Mouse (Mus musculus) frontal cortex, postnatal 36 days (tissue): Measurements from ENCODE around the gene Asf1b.
"Not testable (repeated sequence)": the region's sequence is repeated elsewhere in the genome, so short reads cannot be mapped to it uniquely, and the experiment has no call there.

Experiments
- DNase-seq, 2 experiments: peaks; one replicate each; pipeline ENCODE4 v3.0.0; 2022; ENCODE audit warnings: low spot score in 2 of 2

Gene Asf1b

DNA sequence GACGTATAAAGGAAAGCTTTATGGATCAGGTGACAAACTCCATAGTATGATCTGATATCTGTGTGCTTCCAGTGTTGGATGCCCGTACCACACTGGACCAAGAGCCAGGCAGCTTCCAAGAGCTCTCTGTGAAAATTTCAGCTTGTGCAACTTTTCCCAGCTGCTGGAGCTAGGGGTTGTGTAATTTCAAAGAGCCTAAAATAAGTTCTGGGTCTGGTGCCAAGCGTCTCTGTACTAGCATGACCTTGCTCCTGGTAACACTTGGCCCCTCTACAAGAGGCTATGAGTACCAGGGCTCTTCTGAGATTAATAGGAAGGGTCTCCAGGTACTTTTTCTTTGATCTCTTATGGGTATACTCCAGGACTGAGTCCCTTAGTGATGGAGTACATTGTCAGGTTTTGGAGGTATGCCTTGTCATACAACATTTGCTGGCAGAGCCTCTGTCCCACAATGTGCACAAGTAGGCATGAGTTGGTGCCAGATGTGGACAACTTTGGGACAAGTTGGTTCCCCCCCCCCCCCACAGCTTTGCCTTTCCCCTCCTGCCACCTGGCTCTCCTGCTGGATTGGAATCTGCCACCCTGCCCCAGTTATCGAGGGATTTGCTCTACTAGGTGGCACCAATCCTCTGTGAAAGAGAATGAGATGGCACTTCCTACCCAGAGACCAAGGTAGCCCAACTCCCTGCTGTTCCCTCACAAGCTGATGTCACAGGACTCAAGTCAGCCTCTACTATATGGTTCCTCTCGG is 8.9 kb downstream of the Asf1b start:
- DNase-seq: no peak

DNA sequence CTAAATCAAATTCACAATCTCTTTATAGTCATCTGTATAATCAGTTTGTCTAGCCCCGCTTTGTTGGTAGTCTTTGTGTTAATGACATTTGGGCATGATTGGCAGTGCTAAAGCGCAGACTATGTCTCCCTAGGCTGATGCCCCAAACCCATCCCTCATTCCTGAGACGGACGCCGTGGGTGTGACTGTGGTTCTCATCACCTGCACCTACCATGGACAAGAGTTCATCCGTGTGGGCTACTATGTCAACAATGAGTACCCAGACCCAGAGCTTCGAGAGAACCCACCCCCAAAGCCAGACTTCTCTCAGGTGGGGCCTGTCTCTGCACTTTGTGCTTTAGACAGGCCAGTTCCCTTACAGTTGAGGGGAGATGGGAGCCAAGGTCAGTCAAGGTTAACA is 12.4 kb downstream of the Asf1b start:
- DNase-seq: no peak

GRCm38 (mm10) chr8:83971121-83971520 is 15.8 kb downstream of the Asf1b start:
- DNase-seq: no peak

- DNase-seq: no peak
Measured at GRCm38 (mm10) chr8:83971661-83972060, 16.4 kb downstream of the Asf1b start.

- DNase-seq: peak; percentile 99
Measured at GRCm38 (mm10) chr8:83972150-83973120, 17.1 kb downstream of the Asf1b start, which contains the start of gene Prkaca. Gene Prkaca, plus strand, starts transcription at chr8:83972993.

GRCm38 (mm10) chr8:83973161-83974031 is 18.1 kb downstream of the Asf1b start:
- DNase-seq: no peak

DNA sequence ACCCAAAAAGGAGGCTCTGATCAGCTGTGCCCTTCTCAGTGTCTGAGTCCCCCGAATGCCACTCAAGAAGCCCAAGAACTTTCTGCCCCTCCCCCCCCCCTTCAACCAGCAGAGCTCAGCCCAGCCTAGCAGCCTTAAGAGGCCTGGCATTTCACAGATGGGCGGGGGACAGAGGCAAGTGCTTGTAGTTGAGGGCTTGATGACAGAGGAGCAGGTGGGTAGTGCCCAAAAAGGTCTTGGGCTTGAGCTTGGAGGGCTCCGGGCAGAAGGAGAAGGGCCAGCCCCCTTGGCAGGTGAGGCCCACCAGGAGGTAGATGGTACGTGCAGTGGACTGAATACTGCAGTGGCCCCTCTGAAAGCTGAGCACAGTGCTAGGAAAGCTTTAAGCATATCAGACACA is 19.2 kb downstream of the Asf1b start:
- DNase-seq: no peak

- no peak for DNase-seq
Measured at GRCm38 (mm10) chr8:83976101-83976630, 20.9 kb downstream of the Asf1b start.

DNA sequence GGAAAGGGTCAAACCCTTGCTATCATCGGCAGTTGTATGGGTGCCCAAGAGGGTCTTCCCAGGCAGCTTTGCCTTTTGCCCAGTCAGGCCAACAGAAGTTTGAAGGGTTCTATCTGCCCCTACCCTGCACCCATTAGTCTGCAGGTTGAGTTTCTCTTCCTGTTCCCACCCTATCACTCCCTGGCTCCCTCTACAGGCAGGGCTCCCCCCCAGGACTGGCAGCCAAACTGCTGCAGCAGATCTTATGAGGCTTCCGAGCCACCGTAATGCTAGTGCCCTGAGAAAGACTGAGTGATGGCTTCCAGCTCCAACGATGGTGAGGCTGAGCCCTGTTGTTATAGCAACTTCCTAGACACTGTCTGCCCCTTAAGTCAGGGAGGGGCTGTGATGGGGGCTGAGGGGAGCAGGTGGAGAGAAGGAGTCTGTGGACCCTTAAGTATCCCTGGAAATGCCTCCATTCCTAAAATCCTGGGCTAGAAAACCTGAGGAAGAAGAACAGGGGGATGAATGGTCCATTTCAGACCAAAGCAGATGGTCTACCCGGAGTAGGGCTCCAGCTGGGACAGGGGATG is 21.6 kb downstream of the Asf1b start:
- no peak for DNase-seq

DNA sequence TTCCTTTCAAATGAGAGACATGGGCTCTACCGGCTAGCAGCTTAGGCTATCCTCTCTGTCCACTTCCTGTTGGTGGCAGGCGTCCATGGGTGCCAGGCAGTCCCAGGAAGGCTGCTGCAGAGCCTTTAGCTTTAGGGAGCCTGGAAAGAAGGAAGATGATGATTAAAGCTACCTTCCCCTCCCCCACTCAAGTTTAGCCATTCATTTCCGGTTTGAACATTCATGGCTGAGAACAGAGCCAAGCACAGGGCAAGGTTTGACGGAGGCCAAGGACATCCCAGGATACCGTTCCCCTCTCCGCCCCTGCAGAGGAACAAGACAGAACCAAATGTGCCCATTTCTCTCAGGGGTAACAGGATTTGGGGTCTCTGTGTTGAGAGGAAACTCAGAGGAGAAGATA is 22.3 kb downstream of the Asf1b start:
- no peak for DNase-seq

- no peak for DNase-seq
Measured at GRCm38 (mm10) chr8:83978200-83978599, 22.9 kb downstream of the Asf1b start.

- DNase-seq: no peak
Measured at GRCm38 (mm10) chr8:83980250-83980649, 24.9 kb downstream of the Asf1b start.

DNA sequence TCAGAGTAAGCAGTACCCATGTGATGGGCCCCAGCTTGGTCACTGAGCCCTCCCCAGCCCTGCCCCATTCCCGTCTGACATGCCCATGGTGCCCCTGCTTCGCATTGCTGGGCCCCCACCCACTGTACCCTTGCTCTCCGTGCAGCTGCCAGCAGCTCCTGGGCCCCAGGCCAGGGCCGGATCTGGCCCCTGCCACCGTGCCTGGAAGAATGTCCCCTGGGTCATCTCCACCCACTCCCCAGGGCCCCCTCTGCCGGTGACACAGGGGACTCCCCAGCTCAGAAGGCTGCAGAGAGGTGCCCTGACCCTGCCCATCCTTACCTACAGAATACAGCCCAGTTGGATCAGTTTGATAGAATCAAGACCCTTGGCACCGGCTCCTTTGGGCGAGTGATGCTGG is 25.5 kb downstream of the Asf1b start:
- DNase-seq: no peak

DNA sequence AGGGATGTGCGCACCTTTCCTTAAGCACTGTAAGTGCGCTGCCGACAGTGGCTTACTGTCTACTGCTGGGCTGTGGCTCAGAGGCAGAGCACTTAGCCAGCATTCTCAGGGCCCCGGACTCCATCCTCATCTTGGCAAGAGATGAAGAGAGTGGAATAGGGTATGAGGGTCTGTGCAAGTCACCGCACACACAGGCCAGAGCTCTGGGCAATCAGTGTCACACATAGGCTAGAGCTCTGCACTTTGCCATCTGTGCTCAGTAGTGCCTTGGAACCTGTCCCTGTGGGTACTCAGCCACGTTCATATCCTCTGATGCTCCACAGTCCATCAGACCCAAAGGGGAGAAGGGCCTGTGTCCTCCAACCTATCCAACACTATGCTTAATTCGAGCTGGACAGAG is 26.2 kb downstream of the Asf1b start:
- no peak for DNase-seq

- no peak for DNase-seq
Measured at GRCm38 (mm10) chr8:83982449-83982848, 27.1 kb downstream of the Asf1b start.

GRCm38 (mm10) chr8:83983222-83983621 is 27.9 kb downstream of the Asf1b start:
- DNase-seq: not testable (repeated sequence)

DNA sequence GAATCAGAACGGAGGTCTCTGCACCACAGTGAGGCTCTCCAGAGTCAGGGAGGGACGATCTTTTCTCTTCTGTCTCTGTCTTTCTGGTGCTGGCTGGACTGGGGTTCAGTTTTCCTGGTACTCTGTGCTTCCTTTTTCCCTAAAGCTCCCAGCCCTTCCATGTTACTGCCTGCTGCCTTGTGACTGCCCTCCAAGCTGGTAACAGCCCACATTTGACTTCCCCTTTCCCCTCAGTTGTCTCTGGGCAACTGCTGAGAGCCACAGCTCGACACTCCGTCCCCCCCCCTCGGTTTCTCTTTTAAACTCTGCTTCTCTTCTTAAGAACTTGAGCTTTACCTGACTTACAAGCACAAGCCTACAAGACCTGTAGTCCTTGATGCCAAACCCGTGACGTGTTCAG is 33.9 kb downstream of the Asf1b start:
- no peak for DNase-seq

GRCm38 (mm10) chr8:83990170-83990569 is 34.9 kb downstream of the Asf1b start:
- no peak for DNase-seq

DNA sequence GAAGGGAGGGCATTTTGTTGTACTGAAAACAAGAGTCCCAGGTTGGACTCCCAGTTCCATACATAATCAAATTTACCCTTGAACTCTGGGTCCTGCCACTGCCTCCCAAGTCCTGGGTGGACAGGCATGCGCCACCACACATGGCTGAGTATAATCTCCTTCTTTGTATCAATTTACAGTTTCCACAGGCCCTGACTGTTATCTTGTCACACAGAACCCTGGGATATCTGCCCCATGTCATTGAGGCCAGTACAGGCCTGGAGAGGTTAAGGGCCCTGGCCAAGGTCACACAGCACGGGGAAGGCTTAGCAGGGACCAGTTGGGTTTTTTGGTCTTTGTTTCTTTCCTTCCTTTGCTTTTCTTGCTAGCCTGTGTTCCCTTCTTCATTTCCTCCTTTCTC is 37.2 kb downstream of the Asf1b start:
- DNase-seq: no peak

GRCm38 (mm10) chr8:83994030-83994429 is 38.7 kb downstream of the Asf1b start:
- DNase-seq: no peak

DNA sequence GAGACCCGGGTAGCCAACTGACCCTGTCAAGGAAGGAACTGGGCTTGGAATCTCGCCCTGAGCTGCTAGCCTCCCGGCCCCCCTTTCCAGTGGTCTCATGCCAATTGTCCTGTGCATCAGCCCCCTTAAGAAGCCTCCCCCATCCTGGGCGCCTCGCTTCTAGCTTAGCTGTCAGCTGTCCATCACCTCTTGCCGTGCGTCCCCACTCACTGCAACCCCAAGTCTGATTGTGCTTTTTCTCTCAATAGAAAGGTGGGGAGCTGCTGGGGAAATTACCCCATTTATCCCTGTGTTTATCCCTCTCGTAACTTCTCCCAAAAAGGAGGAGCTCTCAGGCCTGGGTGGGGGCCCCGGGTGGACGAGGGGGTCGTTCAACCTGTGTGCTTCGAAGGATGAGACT is 40.7 kb downstream of the Asf1b start:
- DNase-seq: no peak
